ENCODE assay signal across 28 mouse cellular contexts in the genomic region with DNA sequence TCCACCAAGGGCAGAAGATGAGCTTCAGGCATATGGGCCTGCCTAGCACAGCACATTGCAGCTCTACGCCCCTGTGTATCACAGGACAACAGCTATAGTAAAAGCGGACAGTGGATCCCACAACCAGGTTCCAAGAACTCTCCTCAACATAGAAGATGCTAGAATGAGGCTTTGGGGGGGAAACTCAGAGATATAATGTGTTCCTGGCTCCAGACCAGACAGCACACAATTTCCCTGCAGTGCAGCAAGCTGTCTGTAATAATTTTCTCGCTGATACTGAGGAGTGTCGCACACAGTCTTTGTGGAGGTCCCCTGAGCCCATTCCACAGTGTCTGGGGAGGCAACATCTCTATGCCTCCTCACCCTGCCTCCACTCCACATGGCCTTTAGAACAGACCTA.
A peak's percentile ranks its signal among the peaks of the same experiment; 100 is the strongest.
DNase-seq lines count a peak whose midpoint lies in the region; ATAC-seq and TF ChIP-seq lines count a peak whose summit lies in the region.
"Had no signal": no experiment of that assay in that cellular context is flagged by ENCODE, and none has a peak within 500 bp of the region (broad histone marks: within the 10 kb centered on the region; RNA-seq: fewer than 3 reads in every experiment).

No protein-coding gene starts in this region.

- no peak overlapping the region for H3K9ac ChIP-seq in hindbrain, embryonic 14.5 days
- no peak overlapping the region for H3K9ac ChIP-seq in lung, embryonic 16.5 days (ENCODE audit: low read length)
- H3K9ac ChIP-seq: embryonic facial prominence, embryonic 12.5 days; intestine, embryonic 15.5 days; liver, embryonic 14.5 days; lung, embryonic 14.5 days; midbrain, embryonic 15.5 days; neural tube, embryonic 15.5 days had no signal

- ATAC-seq in hindbrain, embryonic 14.5 days (ENCODE audit: low FRiP score) = no peak
- no peak for ATAC-seq in lung, embryonic 16.5 days (ENCODE audit: low read depth)
- ATAC-seq: forebrain, embryonic 14.5 days; intestine, embryonic 15.5 days; midbrain, embryonic 15.5 days had no signal

- H3K4me1 ChIP-seq in hindbrain, embryonic 14.5 days (replicated peaks; ENCODE audit: control insufficient read depth, insufficient read depth, low read length) = peaks cover 48% of the 10 kb centered on the region
- peaks cover 31% of the 10 kb centered on the region for H3K4me1 ChIP-seq in hindbrain, embryonic 10.5 days (replicated peaks)
- peaks cover 3% of the 10 kb centered on the region; the same call in 1 of the 2 replicates for H3K4me1 ChIP-seq in lung, embryonic 16.5 days (replicated peaks; ENCODE audit: control insufficient read depth, insufficient read depth, low read length)
- H3K4me1 ChIP-seq in lung, adult 2 months (ENCODE audit: control insufficient read depth, insufficient read depth, low read length) = no peaks in the 10 kb centered on the region; the same call in 1 of the 2 replicates
- H3K4me1 ChIP-seq: embryonic facial prominence, embryonic 12.5 days; intestine, embryonic 15.5 days had no signal

- WGBS in hindbrain, embryonic 14.5 days = 70% methylated on average over 4 of the region's 4 CpGs
- WGBS in hindbrain, embryonic 10.5 days = 90% methylated on average over 4 of the region's 4 CpGs
- 91% methylated on average over 4 of the region's 4 CpGs for WGBS in lung, embryonic 16.5 days
- 90% methylated on average over 4 of the region's 4 CpGs for WGBS in lung, adult 2 months

- no peaks in the 10 kb centered on the region for H3K9me3 ChIP-seq in hindbrain, embryonic 14.5 days (ENCODE audit: control insufficient read depth, low read length)
- no peaks in the 10 kb centered on the region for H3K9me3 ChIP-seq in hindbrain, embryonic 10.5 days
- H3K9me3 ChIP-seq in lung, embryonic 16.5 days (ENCODE audit: control insufficient read depth, low read length) = no peaks in the 10 kb centered on the region
- H3K9me3 ChIP-seq: embryonic facial prominence, embryonic 12.5 days; G1E; intestine, embryonic 15.5 days; midbrain, embryonic 10.5 days; midbrain, embryonic 15.5 days; neural tube, embryonic 15.5 days had no signal

- no peak for TF ChIP-seq CTCF in lung, adult 2 months (IDR thresholded peaks at IDR 0.05; ENCODE audit: insufficient read depth, low read length)

- H3K36me3 ChIP-seq in hindbrain, embryonic 14.5 days (replicated peaks; ENCODE audit: control insufficient read depth, insufficient read depth) = no peaks in the 10 kb centered on the region
- H3K36me3 ChIP-seq in hindbrain, embryonic 10.5 days = no peaks in the 10 kb centered on the region
- no peaks in the 10 kb centered on the region for H3K36me3 ChIP-seq in lung, embryonic 16.5 days (ENCODE audit: control insufficient read depth, insufficient read depth, low read length)
- H3K36me3 ChIP-seq: embryonic facial prominence, embryonic 12.5 days; intestine, embryonic 15.5 days; midbrain, embryonic 10.5 days; midbrain, embryonic 15.5 days; neural tube, embryonic 15.5 days had no signal

- no peak overlapping the region for H3K4me3 ChIP-seq in hindbrain, embryonic 14.5 days (replicated peaks; ENCODE audit: low read length)
- no peak overlapping the region for H3K4me3 ChIP-seq in hindbrain, embryonic 10.5 days
- H3K4me3 ChIP-seq in lung, embryonic 16.5 days (ENCODE audit: low read length) = no peak overlapping the region
- H3K4me3 ChIP-seq in lung, adult 2 months (replicated peaks; ENCODE audit: extremely low read depth, low read depth, low read length) = no peak overlapping the region
- H3K4me3 ChIP-seq: embryonic facial prominence, embryonic 12.5 days; intestine, embryonic 15.5 days; midbrain, embryonic 10.5 days; midbrain, embryonic 15.5 days; neural tube, embryonic 15.5 days had no signal

- peak overlapping the region; percentile 28; the same call in 1 of the 2 replicates for H3K27ac ChIP-seq in hindbrain, embryonic 14.5 days
- no peak overlapping the region for H3K27ac ChIP-seq in hindbrain, embryonic 10.5 days
- H3K27ac ChIP-seq in lung, embryonic 16.5 days (ENCODE audit: low read length) = 0 out of 2 replicates have a peak overlapping the region, but pooled peaks have one; percentile 26
- H3K27ac ChIP-seq: embryonic facial prominence, embryonic 12.5 days; intestine, embryonic 15.5 days; liver, embryonic 14.5 days; midbrain, embryonic 10.5 days; midbrain, embryonic 15.5 days had no signal

- TF ChIP-seq POLR2A in lung, adult 2 months (IDR thresholded peaks at IDR 0.05; ENCODE audit: borderline replicate concordance, extremely low read depth, low read depth, low read length) = no peak

- H3K4me2 ChIP-seq in hindbrain, embryonic 14.5 days (replicated peaks) = no peak overlapping the region
- H3K4me2 ChIP-seq in lung, embryonic 16.5 days (ENCODE audit: low read depth, low read length) = no peak overlapping the region
- H3K4me2 ChIP-seq: embryonic facial prominence, embryonic 12.5 days; heart, embryonic 11.5 days; intestine, embryonic 15.5 days; lung, embryonic 14.5 days; midbrain, embryonic 15.5 days; neural tube, embryonic 15.5 days had no signal

- H3K27me3 ChIP-seq in hindbrain, embryonic 14.5 days (ENCODE audit: control insufficient read depth, insufficient read depth, low read length) = no peaks in the 10 kb centered on the region
- H3K27me3 ChIP-seq in hindbrain, embryonic 10.5 days (ENCODE audit: insufficient read depth, poor library complexity, severe bottlenecking) = no peaks in the 10 kb centered on the region
- H3K27me3 ChIP-seq in lung, embryonic 16.5 days (ENCODE audit: control insufficient read depth, insufficient read depth, low read depth, low read length) = no peaks in the 10 kb centered on the region
- H3K27me3 ChIP-seq: embryonic facial prominence, embryonic 12.5 days; intestine, embryonic 15.5 days; midbrain, embryonic 15.5 days; neural tube, embryonic 15.5 days had no signal

- peak; percentile 47 to 56 for DNase-seq in cerebellum, adult 18-20 months
- no peak for DNase-seq in cerebellum, adult 11 months
- no peak for DNase-seq in hindbrain, embryonic 14.5 days (ENCODE audit: low spot score)
- DNase-seq in hindbrain, embryonic 10.5 days (ENCODE audit: low spot score) = no peak
- no peak for DNase-seq in lung, adult 2 months
- DNase-seq in gastrocnemius, postnatal 25 days = no peak
- DNase-seq: adrenal gland, adult 8-10 months; embryo, embryonic 11 days; gastrocnemius, postnatal 36 days; heart, adult 18-20 months; heart, postnatal 10 days; kidney, adult 2 months; kidney, postnatal 36 days; liver; lung, embryonic 14.5 days; retina, postnatal 1 day; spleen, adult 18-20 months; thymus, postnatal 14 days had no signal

Comparison
In these comparisons a context has a peak if more than half of its experiments do, and no peak if none do; other contexts are left out.
1. DNase-seq: peak in cerebellum, adult 18-20 months (2 of 2); none in cerebellum, adult 11 months (single experiment), hindbrain, embryonic 14.5 days (single experiment), hindbrain, embryonic 10.5 days (single experiment), lung, adult 2 months (single experiment) and gastrocnemius, postnatal 25 days (single experiment).